Mouse (Mus musculus): Measurements from ENCODE around the gene Fbxo34.
A peak's percentile ranks its signal among the peaks of the same experiment; 100 is the strongest.

Fbxo34 gene

GRCm38 (mm10) chr14:47472743-47473546 lies 22.7 kb downstream of the Fbxo34 start:
- DNase-seq: peak; percentile 60

GRCm38 (mm10) chr14:47473891-47474290 lies 23.7 kb downstream of the Fbxo34 start:
- DNase-seq: no peak

GRCm38 (mm10) chr14:47474571-47475254 lies 24.5 kb downstream of the Fbxo34 start:
- peak; percentile 80 for DNase-seq

- peak; percentile 39 for DNase-seq
Observed at GRCm38 (mm10) chr14:47476266-47476665, 26.0 kb downstream of the Fbxo34 start.

GRCm38 (mm10) chr14:47477711-47478110 lies 27.5 kb downstream of the Fbxo34 start:
- DNase-seq: no peak

GRCm38 (mm10) chr14:47482200-47482599 lies 32.0 kb downstream of the Fbxo34 start:
- no peak for DNase-seq

- no peak for DNase-seq
Observed at GRCm38 (mm10) chr14:47483099-47483498, 32.9 kb downstream of the Fbxo34 start.

- no peak for DNase-seq
Observed at GRCm38 (mm10) chr14:47488732-47489131, 38.5 kb downstream of the Fbxo34 start.

GRCm38 (mm10) chr14:47489310-47490097 lies 39.3 kb downstream of the Fbxo34 start:
- no peak for DNase-seq

GRCm38 (mm10) chr14:47490732-47491131 lies 40.5 kb downstream of the Fbxo34 start:
- DNase-seq: no peak

GRCm38 (mm10) chr14:47493592-47494361 lies 43.6 kb downstream of the Fbxo34 start:
- no peak for DNase-seq

GRCm38 (mm10) chr14:47495951-47496350 lies 45.7 kb downstream of the Fbxo34 start:
- DNase-seq: no peak

- DNase-seq: no peak
Observed at GRCm38 (mm10) chr14:47497166-47497565, 46.9 kb downstream of the Fbxo34 start.

GRCm38 (mm10) chr14:47498632-47499031 lies 48.4 kb downstream of the Fbxo34 start:
- no peak for DNase-seq

- DNase-seq: no peak
Observed at GRCm38 (mm10) chr14:47504036-47504435, 53.8 kb downstream of the Fbxo34 start.

- no peak for DNase-seq
Observed at GRCm38 (mm10) chr14:47506676-47507075, 56.5 kb downstream of the Fbxo34 start.

GRCm38 (mm10) chr14:47508035-47508434 lies 57.8 kb downstream of the Fbxo34 start:
- no peak for DNase-seq

GRCm38 (mm10) chr14:47510244-47510643 lies 60.0 kb downstream of the Fbxo34 start:
- no peak for DNase-seq

- peak; percentile 82 for DNase-seq
Observed at GRCm38 (mm10) chr14:47513606-47514005, 63.4 kb downstream of the Fbxo34 start.

GRCm38 (mm10) chr14:47514816-47515453 lies 64.7 kb downstream of the Fbxo34 start:
- DNase-seq: no peak

- no peak for DNase-seq
Observed at GRCm38 (mm10) chr14:47515636-47516035, 65.4 kb downstream of the Fbxo34 start.

- DNase-seq: no peak
Observed at GRCm38 (mm10) chr14:47516755-47517154, 66.5 kb downstream of the Fbxo34 start.
